Mouse (Mus musculus) brain, embryonic 14.5 days (tissue): ENCODE results near the gene Pi16. TPM values are rescaled to one million over a fixed set of nuclear protein-coding genes. Genes with fewer than 3 reads are reported as not detected.
"Not testable (repeated sequence)": the region's sequence is repeated elsewhere in the genome, so short reads cannot be mapped to it uniquely, and the experiment has no call there.

Experiments
- DNase-seq: peaks from one replicate; pipeline ENCODE4 v3.0.0-alpha.2; 2011; ENCODE audit warnings: low read depth
- CTCF ChIP-seq: fragments of 200-500 bp; IDR thresholded peaks from 2 replicates; pipeline ENCODE4 v1.5.1; 2012; ENCODE audit warnings: inconsistent platforms, mild to moderate bottlenecking, moderate library complexity, borderline replicate concordance; ENCODE audit not compliant: insufficient read depth, insufficient read length; ENCODE audit errors: extremely low read depth
- POLR2A ChIP-seq: fragments of 200-500 bp; IDR thresholded peaks from 2 replicates; pipeline ENCODE4 v1.6.1; 2012; ENCODE audit warnings: mild to moderate bottlenecking, inconsistent platforms, borderline replicate concordance; ENCODE audit not compliant: poor library complexity, insufficient read depth, insufficient read length, severe bottlenecking; ENCODE audit errors: extremely low read depth
- polyA plus RNA-seq: library from polyadenylated mRNA; depleted of rRNA; stranded (reverse); fragments of >200 nt; gene quantifications from 2 replicates; pipeline ENCODE4 v1.2.3, GENCODE M21; 2012; rRNA removed

Pi16 gene
- 2.9 and 3.6 TPM in 2 replicates for polyA plus RNA-seq

DNA sequence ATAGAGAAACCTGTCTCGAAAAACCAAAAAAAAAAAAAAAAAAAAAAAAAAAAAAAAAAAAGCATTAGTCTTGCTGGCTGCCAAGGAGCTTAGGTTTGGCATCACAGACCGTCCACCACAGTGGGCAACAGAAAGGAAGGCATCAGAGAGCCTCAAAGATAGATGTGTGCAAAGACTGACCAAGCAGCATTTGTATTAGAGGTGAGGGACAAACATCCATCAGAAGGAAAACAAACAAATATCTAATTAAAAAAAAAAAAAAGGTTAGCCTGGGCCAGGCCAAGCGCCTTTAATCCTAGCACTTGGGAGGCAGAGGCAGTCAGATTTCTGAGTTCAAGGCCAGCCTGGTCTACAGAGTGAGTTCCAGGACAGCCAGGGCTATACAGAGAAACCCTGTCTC lies at the start of gene Pi16:
Gene Pi16, plus strand, starts transcription at position 301 of the 400 bp plus-strand sequence.
- not testable (repeated sequence) for DNase-seq

GRCm38 (mm10) chr17:29267931-29268681 lies 49.4 kb upstream of the Pi16 start:
- TF ChIP-seq POLR2A (no peak), CTCF (no peak)
- DNase-seq = no peak

- TF ChIP-seq POLR2A = peak; percentile 94
- peak; percentile 66 for TF ChIP-seq CTCF
- peak; percentile 99 for DNase-seq
Observed at GRCm38 (mm10) chr17:29268682-29269348, 48.7 kb upstream of the Pi16 start, which contains the start of gene BC004004. TSS of gene BC004004 (plus strand) at chr17:29268788.

DNA sequence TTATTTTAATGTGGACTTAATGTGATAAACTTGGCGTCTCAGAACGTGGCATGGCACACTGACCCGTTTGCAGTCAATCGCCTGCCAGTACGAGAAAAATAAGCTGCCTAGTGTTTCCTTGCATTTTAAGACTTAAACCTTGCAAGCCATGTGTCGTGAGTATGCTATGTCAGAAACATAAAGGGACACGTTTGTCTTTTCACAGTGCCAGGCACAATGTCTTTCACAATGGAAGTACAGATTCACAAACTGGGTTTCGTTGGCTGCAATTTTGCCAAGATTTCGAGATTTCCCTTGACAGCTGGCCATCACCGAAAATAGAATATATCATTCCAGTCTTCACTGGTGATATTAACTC lies 48.2 kb upstream of the Pi16 start:
- no peak for DNase-seq
- no peak for TF ChIP-seq POLR2A
- no peak for TF ChIP-seq CTCF

GRCm38 (mm10) chr17:29270148-29270698 lies 47.3 kb upstream of the Pi16 start:
- TF ChIP-seq CTCF (no peak), POLR2A (no peak)
- DNase-seq = no peak

DNA sequence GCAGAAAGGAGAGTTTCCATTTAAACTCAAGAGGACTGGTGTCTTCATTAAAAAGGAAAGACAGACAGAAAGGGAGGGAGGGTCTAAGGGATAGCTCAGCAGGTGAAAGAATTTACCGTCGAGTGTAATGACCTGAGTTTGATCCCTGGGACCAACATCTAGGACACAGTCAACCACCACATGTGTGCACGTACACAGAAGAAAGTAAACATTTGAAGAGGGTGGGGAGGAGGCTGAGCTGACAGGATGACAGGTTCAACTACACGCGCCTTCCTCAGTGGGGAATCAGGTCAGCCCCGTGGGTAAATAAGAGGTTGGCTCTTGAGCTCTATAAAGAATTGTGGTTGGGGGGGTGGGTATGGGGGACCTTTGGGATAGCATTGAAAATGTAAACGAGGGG lies 44.3 kb upstream of the Pi16 start:
- DNase-seq = no peak

DNA sequence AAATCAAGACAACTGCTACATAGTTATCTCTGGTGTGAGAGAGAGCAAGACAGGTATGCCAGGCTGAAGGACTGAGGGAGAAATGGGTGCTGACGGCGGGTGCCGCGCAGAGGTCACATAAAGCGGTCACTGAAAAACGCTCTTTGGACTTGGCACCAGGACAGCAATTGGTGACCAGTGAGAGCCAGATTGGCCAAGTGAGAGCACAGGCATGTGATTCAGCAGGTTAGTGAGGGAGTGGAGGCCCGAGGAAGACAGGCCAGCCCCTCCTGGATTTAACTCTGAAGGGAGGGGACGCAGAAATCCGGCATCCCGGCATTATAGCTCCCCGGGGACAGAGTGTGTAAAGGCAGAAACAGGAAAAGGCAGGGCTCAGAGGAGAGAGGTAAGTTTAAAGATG lies 43.6 kb upstream of the Pi16 start:
- no peak for DNase-seq
- TF ChIP-seq CTCF = no peak
- TF ChIP-seq POLR2A = no peak

More for the DNA sequence above, 44.3 kb upstream of the Pi16 start:
- TF ChIP-seq CTCF = no peak

- no peak for DNase-seq
Observed at GRCm38 (mm10) chr17:29280422-29280821, 37.1 kb upstream of the Pi16 start.

DNA sequence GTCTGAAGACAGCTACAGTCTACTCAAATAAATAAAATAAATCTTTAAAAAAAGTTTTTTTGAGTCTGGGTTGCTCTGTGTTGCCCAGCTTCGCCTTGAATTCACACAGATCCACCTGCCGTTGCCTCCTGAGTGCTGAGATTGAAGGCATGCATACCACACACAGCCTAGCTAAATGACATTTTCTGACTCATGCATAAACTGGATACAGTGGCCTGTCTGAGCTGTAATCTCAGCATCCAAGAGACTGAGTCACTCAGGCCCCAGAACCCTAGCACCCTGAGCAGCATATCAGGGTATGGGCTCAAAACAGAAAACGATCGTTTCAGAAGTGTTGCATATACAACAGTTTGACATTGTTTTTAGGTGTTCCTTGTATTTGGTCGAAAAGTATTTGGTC lies 35.9 kb upstream of the Pi16 start:
- no peak for TF ChIP-seq CTCF
- TF ChIP-seq POLR2A = no peak
- no peak for DNase-seq

More at GRCm38 (mm10) chr17:29280422-29280821, 37.1 kb upstream of the Pi16 start:
- TF ChIP-seq CTCF = no peak

DNA sequence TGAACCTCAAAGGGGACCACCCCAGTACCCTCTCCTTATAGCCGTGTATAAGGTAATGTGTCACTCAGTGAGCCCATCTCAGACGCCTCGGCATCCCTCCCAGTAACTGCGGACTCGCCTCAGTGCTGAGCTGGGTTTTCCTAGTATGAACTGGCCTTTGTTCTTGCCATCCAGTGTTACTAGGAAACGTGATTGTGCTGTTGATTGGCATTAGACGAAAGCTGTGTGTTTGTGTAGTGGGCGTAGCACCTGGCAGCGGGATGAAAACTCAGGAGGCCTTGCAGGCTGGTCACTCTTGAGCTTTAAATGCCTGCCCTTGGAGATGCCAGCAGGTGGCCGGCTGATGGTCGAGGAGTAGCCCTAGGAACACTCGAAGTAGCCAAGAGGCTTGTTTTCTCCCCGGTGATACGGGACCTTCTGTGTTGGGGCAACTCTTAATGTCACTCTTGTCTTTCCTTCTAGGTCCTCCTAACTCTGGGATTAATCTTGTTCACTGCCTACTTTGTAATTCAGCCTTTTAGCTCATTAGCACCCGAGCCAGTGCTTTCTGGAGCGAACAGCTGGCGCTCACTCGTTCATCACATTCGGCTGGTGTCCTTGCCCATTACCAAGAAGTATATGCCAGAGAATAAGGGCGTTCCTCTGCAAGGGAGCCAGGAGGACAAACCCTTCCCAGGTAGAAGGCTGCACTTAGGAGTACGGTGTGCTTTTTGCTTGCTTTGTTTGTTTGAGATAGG lies 35.1 kb upstream of the Pi16 start:
- TF ChIP-seq CTCF = no peak
- no peak for TF ChIP-seq POLR2A
- DNase-seq = peak; percentile 91

GRCm38 (mm10) chr17:29291793-29292192 lies 25.7 kb upstream of the Pi16 start:
- DNase-seq = no peak
- TF ChIP-seq CTCF (no peak), POLR2A (no peak)
